Mouse (Mus musculus): ENCODE data around the gene Ryr2.
"Not testable (repeated sequence)": the region's sequence is repeated elsewhere in the genome, so short reads cannot be mapped to it uniquely, and the experiment has no call there.

Gene Ryr2

GRCm38 (mm10) chr13:12106662-12107632 is at the start of gene Ryr2:
Gene Ryr2 (minus strand): TSS chr13:12106945.
- DNase-seq: peak; percentile 47

DNA sequence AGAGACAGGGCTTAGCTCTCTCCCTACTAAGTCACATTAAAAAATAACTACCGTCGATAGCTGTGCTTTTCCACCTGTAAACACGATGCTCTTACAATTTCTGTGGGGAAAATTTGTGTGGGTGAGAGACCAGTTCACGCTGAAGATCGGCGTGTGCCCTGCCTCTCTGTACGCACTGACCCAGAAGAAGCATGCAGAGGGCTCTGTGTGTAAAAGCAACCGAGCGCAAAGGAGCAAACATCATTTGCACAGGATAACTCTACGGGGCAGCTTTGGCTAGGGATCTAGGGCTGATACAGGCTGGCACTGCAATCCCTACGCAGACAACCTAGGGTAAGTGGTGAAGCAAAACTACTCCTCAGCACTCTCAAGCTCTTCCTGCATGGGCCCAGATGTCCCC is 47.2 kb upstream of the Ryr2 start:
- no peak for DNase-seq

DNA sequence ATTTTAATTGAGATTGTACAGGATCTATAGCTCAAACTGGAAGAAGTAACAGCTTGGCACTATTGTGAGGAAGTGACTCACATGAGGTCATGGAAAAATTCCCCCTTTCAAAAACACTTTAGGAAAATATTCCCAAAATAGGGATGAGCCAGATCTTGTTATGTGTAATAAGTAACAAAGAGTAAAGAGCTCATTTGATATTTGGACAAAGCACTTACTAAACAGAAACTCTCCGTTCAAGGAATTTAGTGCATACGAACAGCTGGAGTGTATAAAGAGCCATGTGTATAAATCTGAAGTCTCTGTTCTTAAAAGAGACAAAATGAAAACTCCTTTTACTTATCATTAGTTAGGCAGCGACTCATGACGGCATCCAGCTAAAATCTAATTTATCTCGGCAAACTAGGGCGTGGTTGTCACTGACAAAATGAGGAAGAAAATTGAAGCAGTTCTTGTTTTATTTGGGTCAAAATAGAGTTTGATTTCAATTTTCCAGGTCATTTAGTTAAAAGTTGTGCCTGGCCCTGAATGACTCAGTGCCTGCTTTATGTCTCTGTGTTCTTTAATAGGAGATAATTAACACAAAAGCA is 40.3 kb upstream of the Ryr2 start:
- no peak for DNase-seq

GRCm38 (mm10) chr13:12146402-12146801 is 39.7 kb upstream of the Ryr2 start:
- DNase-seq: no peak

DNA sequence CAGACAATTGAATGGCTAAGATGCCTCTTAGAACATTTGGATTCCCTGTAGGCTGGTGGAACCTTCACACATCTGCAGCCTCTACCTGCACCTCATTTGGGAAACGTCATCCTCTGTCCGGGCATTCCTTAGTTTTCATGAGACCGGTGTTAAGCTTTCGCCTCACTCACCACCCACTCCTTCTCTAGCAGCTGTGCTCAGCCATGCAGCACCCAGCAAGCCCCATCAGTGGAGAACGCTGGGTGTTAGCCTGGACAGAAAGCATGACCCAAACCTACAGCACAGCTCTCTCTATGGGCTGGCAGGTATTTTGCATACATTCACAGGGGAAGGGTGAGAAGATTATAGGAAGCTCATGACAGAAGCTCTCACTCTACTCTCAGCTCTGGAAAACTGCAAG is 36.6 kb upstream of the Ryr2 start:
- no peak for DNase-seq

DNA sequence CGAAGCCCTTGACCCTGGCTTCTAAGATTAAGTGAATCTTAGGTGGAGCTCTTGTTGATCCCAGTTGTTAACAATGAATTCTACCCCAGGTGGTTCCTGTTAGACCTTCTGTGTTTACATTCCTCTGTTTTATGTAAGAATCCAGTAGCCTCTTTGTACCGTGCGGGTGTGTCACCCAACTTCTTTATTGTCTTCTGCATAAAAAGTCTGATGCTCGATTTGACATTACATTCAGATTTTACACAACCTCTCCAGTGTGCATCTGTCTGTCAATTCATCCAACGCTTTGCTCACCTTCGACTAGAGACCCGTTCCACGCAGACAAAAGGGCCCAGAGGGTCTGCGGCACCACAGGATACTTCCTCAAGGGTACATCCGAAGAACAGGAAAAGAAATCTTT is 29.7 kb upstream of the Ryr2 start:
- not testable (repeated sequence) for DNase-seq

DNA sequence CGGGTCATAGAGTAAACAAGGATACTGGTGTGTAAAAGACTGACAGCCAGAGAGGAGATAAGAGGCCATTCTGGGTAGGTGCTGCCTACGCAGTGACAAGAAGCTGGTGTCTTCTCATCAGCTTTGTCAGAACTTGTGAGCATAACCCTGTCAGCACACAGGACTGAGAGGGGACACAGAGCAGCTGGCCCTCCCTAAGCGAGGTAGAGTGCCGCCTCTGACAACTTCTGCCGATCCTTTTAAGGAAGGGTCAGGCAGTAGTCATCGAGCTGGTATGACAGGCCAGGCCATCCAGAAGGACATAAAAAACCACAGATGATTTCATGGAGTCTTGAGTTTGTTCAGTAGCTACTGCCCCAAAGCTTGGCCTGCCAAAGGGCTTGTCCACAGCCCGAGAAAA is 26.8 kb upstream of the Ryr2 start:
- DNase-seq: peak; percentile 21

DNA sequence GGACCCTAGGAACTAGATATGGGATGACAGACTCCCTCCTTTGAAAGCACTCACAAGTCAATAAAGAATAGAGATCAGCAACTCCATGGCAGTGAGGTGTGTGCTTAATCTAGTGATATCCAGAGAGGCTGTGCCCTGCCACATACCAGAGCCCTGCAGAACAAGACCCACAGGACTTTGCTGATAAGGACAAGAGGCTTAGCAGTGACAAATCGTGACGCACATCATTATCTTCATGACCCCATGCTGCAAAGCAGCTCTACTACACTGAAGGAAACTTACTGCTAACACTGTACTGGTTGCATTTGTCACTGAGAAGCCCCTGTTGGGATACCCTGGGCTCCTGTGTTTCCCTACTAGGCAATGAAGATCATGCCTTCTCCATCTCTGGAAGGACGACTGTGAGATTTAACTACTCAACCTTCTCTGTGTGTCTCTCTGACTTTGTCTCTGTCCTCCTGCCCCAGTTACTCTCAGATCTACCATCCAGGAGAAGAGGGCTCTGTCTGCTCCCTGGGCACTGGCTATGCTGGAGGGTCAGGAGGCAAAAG is 25.5 kb upstream of the Ryr2 start:
- no peak for DNase-seq

DNA sequence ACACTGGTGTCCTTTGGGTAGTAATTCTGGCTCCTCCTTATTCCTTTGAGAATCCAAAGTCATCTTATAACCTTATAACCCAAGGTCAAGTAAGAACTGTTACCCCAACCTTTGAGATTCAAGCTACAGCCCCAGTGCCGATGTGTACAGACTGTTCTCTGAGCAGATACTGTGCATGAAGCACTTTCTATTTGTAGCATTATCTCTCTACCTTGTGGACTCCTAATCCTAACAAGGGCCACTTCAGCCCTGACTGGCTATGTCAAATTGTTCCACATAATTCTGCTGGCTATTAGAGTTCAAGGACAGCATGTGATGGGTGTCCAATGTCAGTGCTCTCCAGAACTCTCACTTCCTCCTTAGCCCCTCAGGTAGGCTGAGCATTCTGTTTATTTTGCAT is 22.4 kb upstream of the Ryr2 start:
- no peak for DNase-seq

- no peak for DNase-seq
These were observed 19.4 kb upstream of the Ryr2 start for GRCm38 (mm10) chr13:12126099-12126498.

DNA sequence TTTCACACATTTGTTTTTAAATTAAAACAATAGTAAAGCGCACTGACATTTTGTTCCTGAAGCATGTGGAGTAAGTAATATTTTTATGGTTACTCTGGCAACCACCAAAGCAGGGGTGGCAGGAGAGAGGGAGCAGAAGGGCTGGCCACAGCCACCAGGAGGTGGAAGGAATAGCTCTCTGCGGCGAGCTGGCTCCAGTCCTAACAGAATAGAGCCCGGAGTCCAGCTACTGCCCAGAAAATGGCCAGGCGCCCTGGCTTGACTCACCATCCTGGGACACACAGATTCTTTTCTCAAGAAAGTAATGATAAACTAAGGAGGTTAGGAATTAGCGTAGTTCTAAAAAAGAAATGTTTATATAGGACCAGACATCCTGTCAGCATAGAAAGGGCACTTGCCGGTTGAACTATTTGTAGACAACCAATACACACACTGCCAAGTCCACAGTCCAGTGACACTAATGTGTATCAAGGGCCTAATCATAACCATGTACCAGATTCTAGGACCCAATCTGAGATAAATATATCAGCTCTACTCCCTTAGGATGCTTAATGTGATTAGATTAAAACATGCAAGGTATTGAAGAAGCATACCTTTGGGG is 18.3 kb upstream of the Ryr2 start:
- DNase-seq: peak; percentile 51

DNA sequence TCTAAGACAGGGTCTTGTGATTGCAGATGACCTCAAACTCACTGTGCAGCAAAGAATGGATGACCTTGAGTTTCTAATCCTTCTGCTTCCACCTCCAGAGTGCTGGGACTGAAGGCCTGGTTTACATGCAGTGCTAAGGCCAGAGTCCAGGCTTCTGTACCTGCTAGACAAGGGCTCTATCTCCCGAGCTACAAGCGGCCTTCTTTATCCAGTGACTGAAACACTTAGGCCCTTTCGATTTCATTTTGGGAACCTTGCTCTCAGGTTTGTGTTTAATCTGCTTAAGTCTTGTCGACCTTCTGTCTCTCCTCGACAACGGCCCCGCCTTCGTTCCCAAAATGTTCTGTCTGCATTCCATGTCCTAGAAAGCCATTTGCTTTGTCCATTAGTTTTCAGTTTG is 8.8 kb upstream of the Ryr2 start:
- no peak for DNase-seq

DNA sequence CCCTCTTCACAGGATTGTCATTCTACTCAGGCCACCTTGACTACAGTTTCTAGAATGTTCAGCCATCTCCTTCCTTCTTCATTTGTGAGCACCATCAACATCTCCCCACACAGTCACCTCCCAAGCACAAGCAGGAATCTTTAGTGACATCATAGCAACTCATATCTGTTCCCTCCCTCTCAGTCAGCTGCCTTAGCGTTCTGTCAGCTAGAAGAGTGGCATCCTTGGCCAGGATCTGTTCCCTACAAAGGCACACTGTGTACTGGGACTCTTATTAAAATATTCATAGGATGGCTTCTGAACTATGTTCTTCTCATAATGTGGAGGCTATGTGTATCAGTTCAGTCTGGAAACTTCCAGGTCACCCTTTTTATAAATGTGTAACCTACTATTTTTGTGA is 8.1 kb upstream of the Ryr2 start:
- no peak for DNase-seq

DNA sequence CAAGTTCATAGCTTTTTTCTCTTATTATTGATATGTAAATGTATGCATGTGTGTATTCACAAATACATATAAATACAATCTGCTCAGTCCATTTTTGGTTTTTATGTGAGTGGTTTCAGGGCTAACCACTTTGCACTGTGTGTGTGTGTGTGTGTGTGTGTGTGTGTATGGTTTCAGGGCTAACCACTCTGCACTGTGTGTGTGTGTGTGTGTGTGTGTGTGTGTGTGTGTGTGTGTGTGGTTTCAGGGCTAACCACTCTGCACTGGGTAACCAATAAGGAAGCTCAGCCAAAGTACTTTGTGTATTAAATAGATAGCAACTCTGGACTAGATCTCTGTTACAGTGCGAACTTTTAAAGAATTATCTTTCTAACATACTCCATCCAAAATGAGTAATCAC is 2.2 kb upstream of the Ryr2 start:
- DNase-seq: no peak

- DNase-seq: no peak
These were observed 716 bp downstream of the Ryr2 start for GRCm38 (mm10) chr13:12105830-12106628.

DNA sequence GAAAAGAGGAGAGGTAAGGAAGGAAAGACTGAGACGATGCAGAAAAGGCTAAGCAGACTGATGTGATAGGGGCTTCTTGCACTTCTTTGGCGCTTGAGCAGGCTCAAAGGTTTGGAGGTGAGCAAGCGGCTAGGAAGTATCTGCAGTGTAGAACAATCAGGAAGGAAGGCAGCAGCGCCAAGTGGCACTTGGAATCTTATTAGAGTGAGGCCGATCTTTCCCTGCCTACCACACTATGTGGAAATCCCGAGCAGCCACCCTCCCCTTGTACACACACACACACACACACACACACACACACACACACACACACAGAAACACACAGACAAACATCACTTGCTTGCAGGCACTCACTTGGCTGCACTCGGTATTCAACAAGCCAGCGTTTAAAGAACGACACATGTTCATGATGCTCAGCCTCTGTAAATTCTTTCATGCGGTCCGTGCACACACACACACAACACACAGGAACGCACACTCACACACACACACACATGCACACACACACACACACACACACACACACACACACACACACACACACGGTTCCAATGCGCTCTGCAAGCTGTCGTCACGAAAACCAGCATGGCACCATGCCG is 1.4 kb downstream of the Ryr2 start:
- DNase-seq: no peak

DNA sequence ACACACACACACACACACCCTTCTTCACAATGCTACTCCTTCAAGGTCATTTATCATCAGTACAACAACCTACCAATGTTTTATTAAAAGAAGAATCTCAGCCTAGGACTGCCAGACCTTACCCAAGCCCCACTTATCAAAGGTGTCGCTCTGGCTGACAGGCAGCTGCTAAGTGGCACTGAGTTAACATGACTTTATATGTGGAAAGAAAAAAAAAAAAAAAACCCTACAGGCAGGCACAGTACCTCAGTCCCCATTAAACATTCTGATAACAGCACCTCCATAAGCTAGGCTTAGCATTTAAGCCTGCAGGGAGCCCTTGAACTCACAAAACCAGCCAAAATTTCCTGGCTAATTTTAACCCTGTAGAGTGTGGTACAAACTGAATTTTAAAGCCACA is 2.4 kb downstream of the Ryr2 start:
- no peak for DNase-seq

DNA sequence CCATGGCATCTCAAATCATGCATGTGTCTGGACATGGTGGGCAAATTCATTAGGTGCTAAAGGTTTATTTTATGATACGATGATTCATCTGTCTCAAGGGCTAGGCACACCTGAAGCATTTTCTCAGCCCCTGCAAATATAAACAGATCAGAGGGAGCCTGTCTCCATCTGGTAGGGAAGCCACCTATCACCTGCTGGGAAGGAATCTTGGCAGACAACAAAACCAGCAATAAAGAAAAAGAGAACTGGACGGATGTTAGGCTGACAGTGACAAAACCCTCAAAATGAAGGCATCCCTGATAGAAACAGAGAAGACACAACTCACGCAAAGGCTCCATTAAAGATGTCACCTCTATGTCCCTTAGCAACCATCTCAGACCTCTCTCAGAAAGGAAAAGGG is 3.7 kb downstream of the Ryr2 start:
- no peak for DNase-seq

DNA sequence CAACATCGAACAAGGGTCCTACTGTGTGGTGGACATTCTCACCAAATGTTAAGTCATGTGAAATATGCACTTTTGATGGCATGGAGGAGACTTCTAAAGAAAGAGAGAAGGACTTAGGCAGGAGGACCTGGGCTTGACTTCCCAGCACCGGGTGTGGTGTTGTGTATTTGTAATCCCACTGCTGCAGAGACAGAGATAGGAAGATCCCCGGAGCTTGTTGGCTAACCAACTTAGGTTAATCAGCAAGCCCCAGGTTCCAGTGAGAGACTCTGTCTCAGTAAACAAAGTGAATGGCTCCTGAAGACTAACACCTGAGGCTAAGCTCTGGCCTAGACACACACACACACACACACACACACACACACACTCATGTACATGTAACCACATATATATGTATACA is 7.3 kb downstream of the Ryr2 start:
- DNase-seq: no peak

DNA sequence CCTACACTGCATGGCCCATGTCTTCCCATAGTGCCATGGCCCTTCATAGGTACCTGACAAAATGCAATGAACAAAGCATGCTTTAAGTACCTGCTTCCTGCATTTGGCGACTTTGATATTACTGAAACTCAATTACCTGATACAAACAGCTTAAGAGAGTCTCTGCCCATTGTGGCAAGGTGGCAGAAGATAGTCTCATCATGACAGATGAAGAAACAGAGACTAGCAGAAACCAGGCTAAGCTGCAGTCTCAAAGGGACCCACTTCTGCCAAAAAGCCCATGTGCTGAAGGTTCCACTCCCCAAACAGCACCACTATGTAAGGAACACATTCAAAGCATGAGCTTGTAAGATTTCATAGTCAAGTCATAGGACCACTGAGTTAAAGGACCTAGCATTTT is 7.8 kb downstream of the Ryr2 start:
- no peak for DNase-seq

GRCm38 (mm10) chr13:12096382-12096932 is 10.3 kb downstream of the Ryr2 start:
- DNase-seq: no peak

DNA sequence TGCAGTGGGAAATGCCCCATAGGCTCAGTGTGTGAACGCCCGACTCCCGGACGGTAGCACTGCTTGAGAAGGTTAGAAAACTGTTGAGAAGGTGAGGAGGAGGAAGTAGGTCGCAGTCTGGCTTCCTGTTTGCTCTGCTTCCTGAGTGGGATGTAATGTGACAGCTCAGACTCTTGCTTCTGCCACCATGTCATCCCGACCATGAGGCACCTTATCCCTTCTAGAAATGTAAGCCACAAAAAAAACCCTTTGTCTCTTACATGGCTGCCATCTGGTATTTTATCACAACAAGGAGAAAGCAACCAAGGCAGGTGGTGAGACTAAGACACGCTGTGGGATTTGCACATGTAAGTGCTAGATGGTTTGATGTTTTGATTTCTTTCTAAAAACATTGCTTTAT is 12.2 kb downstream of the Ryr2 start:
- no peak for DNase-seq
